Mouse (Mus musculus): ENCODE measurements around the gene Fibcd1. TPM values are rescaled to one million over a fixed set of nuclear protein-coding genes. Genes with fewer than 3 reads are reported as not detected.

Gene Fibcd1
- 0.46 and 0.67 TPM in 2 replicates for polyA plus RNA-seq (2015; fragmentation: Nextera tagmentation; extraction: Ambion mirVana)

- under 1% methylated on average over 84 of the region's 88 CpGs for WGBS
- H3K4me2 ChIP-seq (replicated peaks), result peak within 1 kb of the TSS; percentile 95
- H3K9ac ChIP-seq, result peak within 1 kb of the TSS; percentile 29
- H3K27me3 ChIP-seq (replicated peaks), result peaks cover 43% of the 10 kb centered on the region
- peaks cover 17% of the 10 kb centered on the region for H3K4me1 ChIP-seq (replicated peaks)
- no peaks in the 10 kb centered on the region for H3K9me3 ChIP-seq
- H3K27ac ChIP-seq, result no peak within 1 kb of the TSS
- ATAC-seq, result peak; percentile 44; the same call in 1 of the 2 replicates
- peak within 1 kb of the TSS; percentile 47 for H3K4me3 ChIP-seq (replicated peaks)
- H3K36me3 ChIP-seq, result no peaks in the 10 kb centered on the region
These were observed at the start of gene Fibcd1 for GRCm38 (mm10) chr2:31845896-31846691. Fibcd1 (minus strand) TSS chr2:31846005.

GRCm38 (mm10) chr2:31894221-31894870 lies 48.5 kb upstream of the Fibcd1 start:
- H3K27me3 ChIP-seq (replicated peaks), result no peaks in the 10 kb centered on the region
- H3K4me3 ChIP-seq (replicated peaks), result no peak overlapping the region
- H3K9me3 ChIP-seq, result no peaks in the 10 kb centered on the region
- H3K36me3 ChIP-seq, result no peaks in the 10 kb centered on the region
- H3K27ac ChIP-seq, result no peak overlapping the region
- H3K4me2 ChIP-seq (replicated peaks), result no peak overlapping the region
- H3K9ac ChIP-seq, result no peak overlapping the region
- H3K4me1 ChIP-seq (replicated peaks), result 0 out of 2 replicates have a peak, but pooled peaks cover 3% of the 10 kb centered on the region
- no peak for ATAC-seq
- 64% methylated on average over 13 of the region's 13 CpGs for WGBS

- Histone ChIP-seq H3K36me3 (no peaks in the 10 kb centered on the region), H3K4me1 (replicated peaks) (0 out of 2 replicates have a peak, but pooled peaks cover 6% of the 10 kb centered on the region), H3K27ac (no peak overlapping the region), H3K4me3 (replicated peaks) (no peak overlapping the region), H3K9me3 (no peaks in the 10 kb centered on the region), H3K27me3 (replicated peaks) (peaks cover 10% of the 10 kb centered on the region), H3K4me2 (replicated peaks) (no peak overlapping the region), H3K9ac (no peak overlapping the region)
- ATAC-seq, result no peak
- WGBS, result 53% methylated on average over 10 of the region's 10 CpGs
These were observed 47.4 kb upstream of the Fibcd1 start for GRCm38 (mm10) chr2:31893110-31893669.

GRCm38 (mm10) chr2:31891219-31891618 lies 45.4 kb upstream of the Fibcd1 start:
- Histone ChIP-seq H3K36me3 (no peaks in the 10 kb centered on the region), H3K4me1 (replicated peaks) (0 out of 2 replicates have a peak, but pooled peaks cover 11% of the 10 kb centered on the region), H3K27me3 (replicated peaks) (peaks cover 30% of the 10 kb centered on the region), H3K9ac (no peak overlapping the region), H3K9me3 (no peaks in the 10 kb centered on the region), H3K4me2 (replicated peaks) (no peak overlapping the region), H3K27ac (no peak overlapping the region), H3K4me3 (replicated peaks) (no peak overlapping the region)
- no peak for ATAC-seq
- WGBS, result 83% methylated on average over 2 of the region's 2 CpGs

- WGBS, result 60% methylated on average over 1 of the region's 1 CpGs
- no peak overlapping the region for H3K27ac ChIP-seq
- H3K27me3 ChIP-seq (replicated peaks), result peaks cover 43% of the 10 kb centered on the region
- H3K4me1 ChIP-seq (replicated peaks), result 0 out of 2 replicates have a peak, but pooled peaks cover 11% of the 10 kb centered on the region
- H3K4me2 ChIP-seq (replicated peaks), result no peak overlapping the region
- H3K4me3 ChIP-seq (replicated peaks), result no peak overlapping the region
- no peaks in the 10 kb centered on the region for H3K9me3 ChIP-seq
- no peaks in the 10 kb centered on the region for H3K36me3 ChIP-seq
- no peak overlapping the region for H3K9ac ChIP-seq
- ATAC-seq, result no peak
These were observed 43.1 kb upstream of the Fibcd1 start for GRCm38 (mm10) chr2:31888871-31889270.

GRCm38 (mm10) chr2:31887030-31887429 lies 41.2 kb upstream of the Fibcd1 start, which contains the start of gene Lamc3:
Lamc3 (plus strand) TSS chr2:31887291.
- no peaks in the 10 kb centered on the region for H3K9me3 ChIP-seq
- WGBS, result 4% methylated on average over 26 of the region's 26 CpGs
- H3K4me1 ChIP-seq (replicated peaks), result 0 out of 2 replicates have a peak, but pooled peaks cover 7% of the 10 kb centered on the region
- ATAC-seq, result peak; percentile 76
- H3K4me2 ChIP-seq (replicated peaks), result peak within 1 kb of the TSS; percentile 58
- no peaks in the 10 kb centered on the region for H3K36me3 ChIP-seq
- H3K27ac ChIP-seq, result no peak within 1 kb of the TSS
- peaks cover 57% of the 10 kb centered on the region for H3K27me3 ChIP-seq (replicated peaks)
- H3K4me3 ChIP-seq (replicated peaks), result peak within 1 kb of the TSS; percentile 22
- H3K9ac ChIP-seq, result no peak within 1 kb of the TSS

GRCm38 (mm10) chr2:31884806-31885205 lies 39.0 kb upstream of the Fibcd1 start:
- 22% methylated on average over 6 of the region's 6 CpGs for WGBS
- peaks cover 65% of the 10 kb centered on the region for H3K27me3 ChIP-seq (replicated peaks)

GRCm38 (mm10) chr2:31883061-31883460 lies 37.3 kb upstream of the Fibcd1 start:
- ATAC-seq, result no peak
- WGBS, result 42% methylated on average over 4 of the region's 4 CpGs
- no peak overlapping the region for H3K4me2 ChIP-seq (replicated peaks)
- H3K4me1 ChIP-seq (replicated peaks), result 0 out of 2 replicates have a peak, but pooled peaks cover 7% of the 10 kb centered on the region
- no peak overlapping the region for H3K9ac ChIP-seq
- H3K9me3 ChIP-seq, result no peaks in the 10 kb centered on the region
- no peaks in the 10 kb centered on the region for H3K36me3 ChIP-seq
- H3K27ac ChIP-seq, result no peak overlapping the region
- H3K27me3 ChIP-seq (replicated peaks), result peaks cover 61% of the 10 kb centered on the region
- no peak overlapping the region for H3K4me3 ChIP-seq (replicated peaks)

More at GRCm38 (mm10) chr2:31884806-31885205, 39.0 kb upstream of the Fibcd1 start:
- no peak overlapping the region for H3K4me2 ChIP-seq (replicated peaks)
- H3K27ac ChIP-seq, result no peak overlapping the region
- no peak overlapping the region for H3K4me3 ChIP-seq (replicated peaks)
- no peaks in the 10 kb centered on the region for H3K9me3 ChIP-seq
- H3K4me1 ChIP-seq (replicated peaks), result 0 out of 2 replicates have a peak, but pooled peaks cover 10% of the 10 kb centered on the region
- no peak for ATAC-seq
- H3K9ac ChIP-seq, result no peak overlapping the region
- no peaks in the 10 kb centered on the region for H3K36me3 ChIP-seq

GRCm38 (mm10) chr2:31880868-31881267 lies 35.1 kb upstream of the Fibcd1 start:
- Histone ChIP-seq H3K9ac (no peak overlapping the region), H3K27me3 (replicated peaks) (peaks cover 45% of the 10 kb centered on the region), H3K4me2 (replicated peaks) (no peak overlapping the region), H3K4me3 (replicated peaks) (no peak overlapping the region), H3K27ac (no peak overlapping the region), H3K9me3 (no peaks in the 10 kb centered on the region), H3K4me1 (replicated peaks) (0 out of 2 replicates have a peak, but pooled peaks cover 3% of the 10 kb centered on the region), H3K36me3 (no peaks in the 10 kb centered on the region)
- 9% methylated on average over 14 of the region's 14 CpGs for WGBS
- no peak for ATAC-seq

- WGBS, result 62% methylated on average over 17 of the region's 17 CpGs
- H3K4me3 ChIP-seq (replicated peaks), result no peak overlapping the region
- ATAC-seq, result no peak
- H3K9me3 ChIP-seq, result no peaks in the 10 kb centered on the region
- H3K9ac ChIP-seq, result no peak overlapping the region
- no peak overlapping the region for H3K4me2 ChIP-seq (replicated peaks)
- H3K27me3 ChIP-seq (replicated peaks), result peaks cover 45% of the 10 kb centered on the region
- 0 out of 2 replicates have a peak, but pooled peaks cover 3% of the 10 kb centered on the region for H3K4me1 ChIP-seq (replicated peaks)
- H3K36me3 ChIP-seq, result no peaks in the 10 kb centered on the region
- H3K27ac ChIP-seq, result no peak overlapping the region
These were observed 32.8 kb upstream of the Fibcd1 start for GRCm38 (mm10) chr2:31878610-31879009.

- peaks cover 27% of the 10 kb centered on the region for H3K27me3 ChIP-seq (replicated peaks)
- no peaks in the 10 kb centered on the region for H3K9me3 ChIP-seq
- H3K4me3 ChIP-seq (replicated peaks), result no peak overlapping the region
- 0 out of 2 replicates have a peak, but pooled peaks cover 3% of the 10 kb centered on the region for H3K4me1 ChIP-seq (replicated peaks)
- no peak for ATAC-seq
- H3K9ac ChIP-seq, result no peak overlapping the region
- WGBS, result 41% methylated on average over 12 of the region's 12 CpGs
- H3K4me2 ChIP-seq (replicated peaks), result no peak overlapping the region
- no peak overlapping the region for H3K27ac ChIP-seq
- no peaks in the 10 kb centered on the region for H3K36me3 ChIP-seq
These were observed 30.6 kb upstream of the Fibcd1 start for GRCm38 (mm10) chr2:31876446-31876845.

GRCm38 (mm10) chr2:31874290-31874855 lies 28.6 kb upstream of the Fibcd1 start:
- H3K4me3 ChIP-seq (replicated peaks), result no peak overlapping the region
- H3K4me1 ChIP-seq (replicated peaks), result no peaks in the 10 kb centered on the region
- H3K36me3 ChIP-seq, result no peaks in the 10 kb centered on the region
- peaks cover 20% of the 10 kb centered on the region for H3K27me3 ChIP-seq (replicated peaks)
- H3K4me2 ChIP-seq (replicated peaks), result no peak overlapping the region
- 73% methylated on average over 26 of the region's 26 CpGs for WGBS
- H3K27ac ChIP-seq, result no peak overlapping the region
- H3K9ac ChIP-seq, result no peak overlapping the region
- no peak for ATAC-seq
- no peaks in the 10 kb centered on the region for H3K9me3 ChIP-seq
